Mouse (Mus musculus): ENCODE results near the gene Aktip.
A peak's percentile ranks its signal among the peaks of the same experiment; 100 is the strongest.

Aktip gene

GRCm38 (mm10) chr8:91188152-91188551 is 11.6 kb downstream of the Aktip start:
- DNase-seq = no peak

- no peak for DNase-seq
Measured at GRCm38 (mm10) chr8:91186372-91186771, 13.4 kb downstream of the Aktip start.

- DNase-seq = no peak
Measured at GRCm38 (mm10) chr8:91177708-91178107, 22.1 kb downstream of the Aktip start.

GRCm38 (mm10) chr8:91176176-91176575 is 23.6 kb downstream of the Aktip start:
- no peak for DNase-seq

GRCm38 (mm10) chr8:91171605-91172004 is 28.2 kb downstream of the Aktip start:
- DNase-seq = no peak

GRCm38 (mm10) chr8:91170914-91171313 is 28.9 kb downstream of the Aktip start:
- DNase-seq = no peak

- no peak for DNase-seq
Measured at GRCm38 (mm10) chr8:91170152-91170551, 29.6 kb downstream of the Aktip start.

GRCm38 (mm10) chr8:91159959-91160800 is 39.6 kb downstream of the Aktip start:
- DNase-seq = no peak

- no peak for DNase-seq
Measured at GRCm38 (mm10) chr8:91158617-91159016, 41.2 kb downstream of the Aktip start.

- no peak for DNase-seq
Measured at GRCm38 (mm10) chr8:91154564-91154963, 45.2 kb downstream of the Aktip start.

GRCm38 (mm10) chr8:91153831-91154230 is 45.9 kb downstream of the Aktip start:
- DNase-seq = no peak

GRCm38 (mm10) chr8:91151531-91151930 is 48.2 kb downstream of the Aktip start:
- DNase-seq = no peak

GRCm38 (mm10) chr8:91149298-91149697 is 50.5 kb downstream of the Aktip start:
- no peak for DNase-seq

- DNase-seq = no peak
Measured at GRCm38 (mm10) chr8:91148643-91149178, 51.1 kb downstream of the Aktip start.

GRCm38 (mm10) chr8:91147715-91148114 is 52.1 kb downstream of the Aktip start:
- DNase-seq = no peak

GRCm38 (mm10) chr8:91140828-91141227 is 58.9 kb downstream of the Aktip start:
- no peak for DNase-seq

- peak; percentile 91 for DNase-seq
Measured at GRCm38 (mm10) chr8:91135308-91136181, 64.2 kb downstream of the Aktip start.

- peak; percentile 91 for DNase-seq
Measured at GRCm38 (mm10) chr8:91134659-91135058, 65.1 kb downstream of the Aktip start.

- DNase-seq = peak; percentile 100
Measured at GRCm38 (mm10) chr8:91134070-91134475, 65.7 kb downstream of the Aktip start.

GRCm38 (mm10) chr8:91133441-91134069 is 66.2 kb downstream of the Aktip start:
- DNase-seq = no peak

- peak; percentile 63 for DNase-seq
Measured at GRCm38 (mm10) chr8:91132731-91133130, 67.0 kb downstream of the Aktip start.

- DNase-seq = peak; percentile 81
Measured at GRCm38 (mm10) chr8:91126786-91127185, 73.0 kb downstream of the Aktip start.

GRCm38 (mm10) chr8:91124315-91124714 is 75.5 kb downstream of the Aktip start:
- peak; percentile 35 for DNase-seq
